Mouse (Mus musculus) liver, embryonic 14.5 days (tissue): Measurements from ENCODE around the gene Slc24a4. TPM values are rescaled to one million over a fixed set of nuclear protein-coding genes. Genes with fewer than 3 reads are reported as not detected.

Source experiments
- ATAC-seq: fragments of 200-750 bp; cut with Nextera tagmentation; 2 replicates; pipeline ENCODE4 v1.8.0; 2017; ENCODE audit warnings: moderate number of reproducible peaks, mild to moderate bottlenecking, moderate library complexity; ENCODE audit not compliant: insufficient read depth
- DNase-seq, 3 experiments: peaks; one replicate each; pipeline ENCODE4 v3.0.0-alpha.2; 2012 to 2013; ENCODE audit warnings: low read depth in 3 of 3, low spot score in 3 of 3
- H3K27ac ChIP-seq: fragments of 300-500 bp; sonication (generic); 2 replicates; pipeline ENCODE4 v1.5.1; 2014; ENCODE audit warnings: moderate library complexity, mild to moderate bottlenecking, control low read depth, inconsistent platforms
- H3K27me3 ChIP-seq: fragments of 300-500 bp; sonication (generic); 2 replicates; pipeline ENCODE4 v1.6.1; 2014; ENCODE audit warnings: mild to moderate bottlenecking, low read length, moderate library complexity; ENCODE audit not compliant: control insufficient read depth, insufficient read depth
- H3K36me3 ChIP-seq: fragments of 300-500 bp; sonication (generic); replicated peaks from 2 replicates; pipeline ENCODE4 v1.6.1; 2014; ENCODE audit warnings: low read depth; ENCODE audit not compliant: control insufficient read depth, insufficient read depth
- H3K4me1 ChIP-seq, 2 experiments: fragments of 200-500 bp in 1 of 2; fragments of 300-500 bp in 1 of 2; sonication (generic) in 1 of 2; replicated peaks; 2 replicates each; pipeline ENCODE4 v1.6.1; 2012 to 2014; ENCODE audit warnings: antibody characterized with exemption in 1 of 2, inconsistent platforms in 1 of 2, low read length in 1 of 2; ENCODE audit not compliant: control insufficient read depth in 2 of 2, insufficient read depth in 2 of 2
- H3K4me2 ChIP-seq: fragments of 300-500 bp; sonication (generic); 2 replicates; pipeline ENCODE4 v1.6.1; 2014; ENCODE audit warnings: low read depth, mild to moderate bottlenecking, control low read depth, moderate library complexity
- H3K4me3 ChIP-seq, 2 experiments: fragments of 200-500 bp in 1 of 2; fragments of 300-500 bp in 1 of 2; sonication (generic) in 1 of 2; 2 replicates each; pipeline ENCODE4 v1.5.1; 2012 to 2014; ENCODE audit warnings: low read depth in 2 of 2, low read length in 2 of 2, mild to moderate bottlenecking in 2 of 2, control low read depth in 1 of 2, inconsistent platforms in 1 of 2, moderate library complexity in 1 of 2; ENCODE audit not compliant: insufficient read depth in 1 of 2
- H3K9ac ChIP-seq: fragments of 300-500 bp; sonication (generic); replicated peaks from 2 replicates; pipeline ENCODE4 v1.6.1; 2014; ENCODE audit warnings: mild to moderate bottlenecking, control low read depth, moderate library complexity
- H3K9me3 ChIP-seq: fragments of 300-500 bp; sonication (generic); 2 replicates; pipeline ENCODE4 v1.6.1; 2016; ENCODE audit warnings: low read length, mixed read lengths; ENCODE audit not compliant: control insufficient read depth
- CTCF ChIP-seq: IDR thresholded peaks from 2 replicates; pipeline ENCODE4 v1.5.1; 2016; ENCODE audit warnings: antibody characterized with exemption, low read depth, control low read depth
- EP300 ChIP-seq: IDR thresholded peaks from 2 replicates; pipeline ENCODE4 v1.6.1; 2016; ENCODE audit warnings: antibody characterized with exemption, low read depth
- WGBS: fragments of 180-500 bp; shearing (Covaris S2); extraction: QIAGEN DNeasy Blood & Tissue Kit; methylation state at CpG from one replicate; pipeline ENCODE4 v1.1.7; 2014; ENCODE audit not compliant: insufficient replicate concordance; 5-methylcytosine and 5-hydroxymethylcytosine counted together
- polyA plus RNA-seq, 2 experiments: library from polyadenylated mRNA; depleted of rRNA in 1 of 2; stranded (reverse) in 1 of 2; unstranded in 1 of 2; fragments of >200 nt; fragmentation: Nextera tagmentation in 1 of 2; extraction: Ambion mirVana in 1 of 2; gene quantifications; 2 replicates each; pipeline versions ENCODE4 v1.2.1 to v1.2.3; 2012 to 2014

Gene Slc24a4
- polyA plus RNA-seq, 2 experiments: 0.08 to 0.10 TPM

DNA sequence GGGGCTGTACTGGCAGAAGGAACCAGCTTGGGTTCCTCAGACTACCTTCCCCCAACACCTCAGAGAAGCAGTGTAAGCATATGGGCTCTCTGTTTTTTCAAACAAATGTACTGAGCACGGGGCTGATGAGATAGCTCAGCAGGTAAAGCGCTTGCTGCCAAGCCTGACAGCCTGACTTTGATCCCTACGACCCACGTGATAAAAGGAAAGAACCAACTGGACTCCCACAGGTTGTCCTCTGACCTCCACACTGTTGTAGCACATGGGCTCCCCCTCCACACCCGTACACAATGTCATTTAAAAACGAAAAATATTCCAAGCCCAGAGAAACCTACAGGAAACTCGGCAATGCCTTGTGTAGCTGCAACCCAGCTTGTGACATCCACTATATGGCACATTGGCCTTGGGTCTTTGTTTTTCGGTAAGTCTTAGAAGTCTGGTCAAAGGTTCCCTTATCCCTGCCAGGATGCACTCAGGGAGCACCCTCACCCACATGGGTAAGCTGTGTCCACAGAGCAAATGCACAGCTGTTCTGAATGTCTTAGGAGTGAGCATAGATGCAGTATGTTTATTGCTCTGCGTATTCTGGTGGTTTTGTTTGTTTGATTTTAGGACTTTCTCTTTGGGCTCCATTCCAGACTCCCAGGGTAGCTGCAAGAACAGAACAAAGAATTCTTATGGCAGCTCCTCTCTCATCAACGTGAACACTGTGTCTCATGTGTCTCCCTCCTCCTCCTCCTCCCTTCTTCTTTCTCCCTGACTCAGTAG is 176.7 kb downstream of the Slc24a4 start:
- Histone ChIP-seq H3K9ac (no peak overlapping the region), H3K27me3 (no peaks in the 10 kb centered on the region), H3K4me2 (no peak overlapping the region; the same call in 1 of the 2 replicates), H3K36me3 (no peaks in the 10 kb centered on the region), H3K9me3 (no peaks in the 10 kb centered on the region), H3K4me1 (peaks cover 0 to 52% of the 10 kb centered on the region in 2 experiments; a peak in 2 of 4 replicates), H3K27ac (no peak overlapping the region), H3K4me3 (no peak overlapping the region)
- no peak for TF ChIP-seq CTCF
- WGBS: 49% methylated on average over 10 of the region's 10 CpGs
- DNase-seq (no peak), ATAC-seq (peak; percentile 56; the same call in 1 of the 2 replicates)

- no peaks in the 10 kb centered on the region for H3K36me3 ChIP-seq
- H3K4me2 ChIP-seq: no peak overlapping the region
- ATAC-seq (peak; percentile 19), DNase-seq (no peak)
- no peak overlapping the region for H3K9ac ChIP-seq
- no peak overlapping the region for H3K27ac ChIP-seq
- no peak overlapping the region for H3K4me3 ChIP-seq
- TF ChIP-seq CTCF (no peak), EP300 (no peak)
- H3K9me3 ChIP-seq: no peaks in the 10 kb centered on the region
- WGBS: 48% methylated on average over 6 of the region's 6 CpGs
- H3K4me1 ChIP-seq: peaks cover 0 to 37% of the 10 kb centered on the region in 2 experiments; a peak in 2 of 4 replicates
- no peaks in the 10 kb centered on the region for H3K27me3 ChIP-seq
Observed at GRCm38 (mm10) chr12:102308001-102308456, 179.5 kb downstream of the Slc24a4 start.

DNA sequence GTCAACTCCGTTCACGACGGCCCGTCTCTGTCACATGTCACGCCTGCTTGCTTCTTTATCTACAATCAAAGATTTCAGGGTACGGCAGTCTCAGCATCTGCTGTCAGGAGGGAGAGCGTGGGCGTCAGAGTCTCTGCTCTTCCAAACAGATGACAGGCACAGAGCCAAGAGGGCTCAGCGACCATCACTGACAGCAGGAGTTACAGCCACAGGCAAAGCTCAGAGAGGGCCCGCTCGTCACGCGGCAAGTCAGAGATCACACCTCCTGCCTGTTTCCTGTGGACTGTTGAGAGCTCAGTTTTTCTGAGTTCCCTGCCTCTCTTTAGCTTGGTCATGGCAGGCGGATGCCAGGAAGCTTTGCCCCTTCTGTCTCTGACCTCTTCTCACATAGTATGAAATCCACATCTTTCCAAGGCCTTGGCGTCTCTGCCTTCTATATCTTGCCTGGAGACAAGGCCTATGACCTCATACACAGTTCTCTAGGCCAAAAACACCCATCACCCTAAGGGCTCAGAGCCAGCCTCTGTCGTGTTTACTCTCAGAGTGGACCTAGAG is 180.0 kb downstream of the Slc24a4 start:
- no peak for TF ChIP-seq EP300
- TF ChIP-seq CTCF: no peak
- Histone ChIP-seq H3K27me3 (no peaks in the 10 kb centered on the region), H3K4me1 (peaks cover 0 to 34% of the 10 kb centered on the region in 2 experiments; a peak in 2 of 4 replicates), H3K4me3 (no peak overlapping the region), H3K9me3 (no peaks in the 10 kb centered on the region), H3K27ac (no peak overlapping the region), H3K36me3 (no peaks in the 10 kb centered on the region), H3K4me2 (no peak overlapping the region), H3K9ac (no peak overlapping the region)
- DNase-seq (no peak), ATAC-seq (peak; percentile 19)
- 45% methylated on average over 16 of the region's 16 CpGs for WGBS

GRCm38 (mm10) chr12:102309099-102309799 is 180.7 kb downstream of the Slc24a4 start:
- no peaks in the 10 kb centered on the region for H3K27me3 ChIP-seq
- peaks cover 0 to 30% of the 10 kb centered on the region in 2 experiments; a peak in 2 of 4 replicates for H3K4me1 ChIP-seq
- H3K4me3 ChIP-seq: no peak overlapping the region
- WGBS: 64% methylated on average over 11 of the region's 11 CpGs
- H3K4me2 ChIP-seq: no peak overlapping the region
- no peak for DNase-seq
- no peak overlapping the region for H3K9ac ChIP-seq
- H3K36me3 ChIP-seq: no peaks in the 10 kb centered on the region
- H3K9me3 ChIP-seq: no peaks in the 10 kb centered on the region
- ATAC-seq: no peak
- no peak overlapping the region for H3K27ac ChIP-seq
- no peak for TF ChIP-seq CTCF
- no peak for TF ChIP-seq EP300

DNA sequence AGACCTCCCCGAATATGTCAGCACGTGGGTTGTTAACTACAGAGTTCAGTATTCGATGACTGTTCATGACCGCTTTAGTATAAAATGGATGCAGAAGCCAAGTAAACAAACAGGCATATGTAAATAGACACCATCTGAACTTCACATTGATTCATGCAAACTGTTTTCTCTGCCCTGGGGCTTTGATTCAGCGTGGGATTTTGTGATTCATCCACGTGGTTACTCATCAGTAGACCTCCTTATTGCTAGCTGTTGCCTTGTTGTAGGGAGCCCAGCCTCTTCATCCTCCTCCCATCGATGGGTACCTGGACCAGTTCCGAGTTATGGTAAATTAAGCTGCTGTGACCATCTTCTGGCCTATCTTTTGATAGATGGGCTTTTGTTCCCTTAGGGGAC is 181.3 kb downstream of the Slc24a4 start:
- Histone ChIP-seq H3K27ac (no peak overlapping the region), H3K27me3 (no peaks in the 10 kb centered on the region), H3K4me1 (peaks cover 0 to 25% of the 10 kb centered on the region in 2 experiments; a peak in 2 of 4 replicates), H3K4me2 (no peak overlapping the region), H3K4me3 (no peak overlapping the region), H3K36me3 (no peaks in the 10 kb centered on the region), H3K9me3 (no peaks in the 10 kb centered on the region), H3K9ac (no peak overlapping the region)
- no peak for ATAC-seq
- no peak for DNase-seq
- 73% methylated on average over 8 of the region's 8 CpGs for WGBS
- TF ChIP-seq EP300 (no peak), CTCF (no peak)
